Mouse (Mus musculus): ENCODE measurements around the gene Col12a1. TPM values are rescaled to one million over a fixed set of nuclear protein-coding genes. Genes with fewer than 3 reads are reported as not detected.

Col12a1 gene
- total and polyA plus RNA-seq, 3 experiments: 0.07 to 0.46 (median 0.21) TPM

GRCm38 (mm10) chr9:79759385-79760005, 40.9 kb upstream of the Col12a1 start, which contains the start of gene Cox7a2:
TSS of gene Cox7a2 (minus strand) at chr9:79759878.
- no peaks in the 10 kb centered on the region for H3K9me3 ChIP-seq (replicated peaks; ENCODE audit: low read length)
- peaks cover 23% of the 10 kb centered on the region for H3K79me2 ChIP-seq (replicated peaks; ENCODE audit: control insufficient read depth, extremely low read depth, insufficient read depth, poor library complexity, severe bottlenecking)
- peak within 1 kb of the TSS; percentile 100 for H3K4me2 ChIP-seq (ENCODE audit: insufficient read depth, low read depth, poor library complexity, severe bottlenecking)
- H3K27me3 ChIP-seq (replicated peaks): no peaks in the 10 kb centered on the region
- in situ Hi-C loops (cut with MboI; ENCODE audit: low pct_ligation_motif_present, low pct_unique_long_range_greater_than_20kb, low sequenced_read_pairs): no loop called here
- H3K4me3 ChIP-seq (replicated peaks in 1 of 3; ENCODE audit: low read depth in 2 of 3, low read length in 2 of 3, poor library complexity in 1 of 3): peak within 1 kb of the TSS; percentile 95 to 99 (median 97)
- H3K4me1 ChIP-seq (ENCODE audit: control insufficient read depth in 1 of 2, insufficient read depth in 2 of 2): peaks cover 2 to 21% of the 10 kb centered on the region in 2 experiments; a peak in 2 of 4 replicates
- peak within 1 kb of the TSS; percentile 94 for H3K9ac ChIP-seq (ENCODE audit: insufficient read depth, low read depth)
- dilution Hi-C loops (cut with MboI; ENCODE audit: extremely low pct_ligation_motif_present, extremely low pct_unique_long_range_greater_than_20kb, low sequenced_read_pairs): no loop called here
- TF ChIP-seq POLR2A (IDR thresholded peaks at IDR 0.05; ENCODE audit: low read depth, low read length) (peak; percentile 92), ZMIZ1 (IDR thresholded peaks at IDR 0.05; ENCODE audit: low read depth, low read length) (peak; percentile 95), TBP (conservative IDR thresholded peaks at IDR 0.05; ENCODE audit: low read depth, low read length) (peak; percentile 82; the same call in 1 of the 2 replicates), CHD1 (IDR thresholded peaks at IDR 0.05; ENCODE audit: low read depth, low read length) (peak; percentile 87; the same call in 1 of the 2 replicates), ELF1 (IDR thresholded peaks at IDR 0.05; ENCODE audit: low read depth, low read length) (peak; percentile 93), NELFE (IDR thresholded peaks at IDR 0.05; ENCODE audit: low read depth, low read length) (peak; percentile 94), MXI1 (IDR thresholded peaks at IDR 0.05; ENCODE audit: low read depth, low read length) (no peak; the same call in none of the 2 replicates), E2F4 (IDR thresholded peaks at IDR 0.05; ENCODE audit: insufficient replicate concordance, low read depth, low read length) (peak; percentile 78; the same call in 1 of the 2 replicates), SIN3A (IDR thresholded peaks at IDR 0.05; ENCODE audit: low read length) (peak; percentile 85), IRF4 (IDR thresholded peaks at IDR 0.05; ENCODE audit: low read depth, low read length) (peak; percentile 63; the same call in 1 of the 2 replicates), RCOR1 (conservative IDR thresholded peaks at IDR 0.05; ENCODE audit: low read depth, low read length) (0 out of 2 replicates have a peak, but pooled peaks have one; percentile 42), MEF2A (IDR thresholded peaks at IDR 0.05; ENCODE audit: borderline replicate concordance, low read depth, low read length) (peak; percentile 80; the same call in 1 of the 2 replicates), PAX5 (IDR thresholded peaks at IDR 0.05; ENCODE audit: low read length) (no peak), MAFK (IDR thresholded peaks at IDR 0.05; ENCODE audit: insufficient replicate concordance, low read length) (no peak), JUND (conservative IDR thresholded peaks at IDR 0.05; ENCODE audit: low read depth, low read length) (no peak), USF1 (IDR thresholded peaks at IDR 0.05; ENCODE audit: low read depth, low read length) (peak; percentile 10; the same call in 1 of the 2 replicates), MAZ (IDR thresholded peaks at IDR 0.05; ENCODE audit: low read depth, low read length) (peak; percentile 98), HCFC1 (IDR thresholded peaks at IDR 0.05; ENCODE audit: low read depth, low read length) (peak; percentile 99), JUN (IDR thresholded peaks at IDR 0.05; ENCODE audit: insufficient read depth, low read depth, low read length) (no peak), UBTF (IDR thresholded peaks at IDR 0.05; ENCODE audit: low read depth, low read length) (no peak), EP300 (IDR thresholded peaks at IDR 0.05; ENCODE audit: low read length) (0 out of 2 replicates have a peak, but pooled peaks have one; percentile 24), KAT2A (IDR thresholded peaks at IDR 0.05; ENCODE audit: insufficient replicate concordance, low read length) (peak; percentile 94), MYC (IDR thresholded peaks at IDR 0.05; ENCODE audit: low read depth, low read length) (peak; percentile 67; the same call in 1 of the 2 replicates), CTCF (conservative IDR thresholded peaks at IDR 0.05 in 1 of 2, IDR thresholded peaks at IDR 0.05 in 1 of 2; ENCODE audit: low read depth in 2 of 2, low read length in 2 of 2) (no peak), POLR2AphosphoS2 (IDR thresholded peaks at IDR 0.05; ENCODE audit: low read depth, low read length) (peak; percentile 87), BHLHE40 (IDR thresholded peaks at IDR 0.05; ENCODE audit: low read depth, low read length) (no peak), GABPA (IDR thresholded peaks at IDR 0.05; ENCODE audit: insufficient replicate concordance, low read depth, low read length) (peak; percentile 98), CHD2 (IDR thresholded peaks at IDR 0.05; ENCODE audit: low read length) (peak; percentile 61; the same call in 1 of the 2 replicates), NRF1 (IDR thresholded peaks at IDR 0.05; ENCODE audit: low read depth, low read length) (peak; percentile 83), TCF12 (IDR thresholded peaks at IDR 0.05; ENCODE audit: low read depth, low read length) (peak; percentile 92), ETS1 (conservative IDR thresholded peaks at IDR 0.05; ENCODE audit: low read depth, low read length) (peak; percentile 33; the same call in 1 of the 2 replicates), MAX (IDR thresholded peaks at IDR 0.05; ENCODE audit: low read length) (peak; percentile 67)
- peak; percentile 93 for DNase-seq (ENCODE audit: extremely low read depth)
- peak within 1 kb of the TSS; percentile 66 for H3K27ac ChIP-seq (ENCODE audit: insufficient read depth, low read depth)
- peaks cover 17 to 31% of the 10 kb centered on the region in 2 experiments for H3K36me3 ChIP-seq (replicated peaks in 1 of 2; ENCODE audit: control insufficient read depth in 1 of 2, insufficient read depth in 1 of 2, low read length in 1 of 2)

All from CH12.LX (cell line).